Mouse (Mus musculus): ENCODE results near the gene Rabl6.

Gene Rabl6

DNA sequence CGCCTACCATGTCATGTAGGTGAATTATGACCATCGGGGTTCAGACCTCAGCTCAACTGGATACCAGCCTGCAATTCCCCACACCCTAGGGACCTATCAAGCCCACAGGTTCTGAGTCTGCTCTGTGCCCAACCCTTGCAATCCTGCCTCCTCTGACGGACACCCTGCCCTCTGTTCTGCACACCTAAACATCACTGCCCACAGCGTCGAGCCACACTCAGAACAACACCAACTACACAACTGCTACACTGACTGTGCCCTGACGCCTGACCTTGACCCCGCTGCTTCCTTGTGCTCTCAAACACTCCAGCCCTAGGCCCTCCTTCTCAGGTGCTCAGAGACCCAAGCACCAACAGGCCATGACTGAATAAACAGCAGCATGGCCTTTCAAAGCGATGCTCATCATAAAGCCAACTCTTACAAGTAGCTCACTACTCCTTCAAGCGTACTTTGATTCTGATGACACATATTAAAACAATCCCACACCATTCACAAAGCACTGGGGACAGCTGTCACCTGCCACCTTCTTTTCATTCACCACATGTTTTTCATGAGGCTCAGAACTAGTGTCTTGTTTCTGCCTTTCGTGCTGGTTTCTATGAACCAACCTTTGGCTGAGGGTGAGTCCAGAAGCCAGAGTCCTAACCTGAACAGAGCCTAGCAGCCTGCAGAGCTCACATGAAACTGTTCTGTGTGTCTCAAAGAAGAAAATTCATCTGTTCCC lies 66.5 kb downstream of the Rabl6 start:
- DNase-seq = no peak

DNA sequence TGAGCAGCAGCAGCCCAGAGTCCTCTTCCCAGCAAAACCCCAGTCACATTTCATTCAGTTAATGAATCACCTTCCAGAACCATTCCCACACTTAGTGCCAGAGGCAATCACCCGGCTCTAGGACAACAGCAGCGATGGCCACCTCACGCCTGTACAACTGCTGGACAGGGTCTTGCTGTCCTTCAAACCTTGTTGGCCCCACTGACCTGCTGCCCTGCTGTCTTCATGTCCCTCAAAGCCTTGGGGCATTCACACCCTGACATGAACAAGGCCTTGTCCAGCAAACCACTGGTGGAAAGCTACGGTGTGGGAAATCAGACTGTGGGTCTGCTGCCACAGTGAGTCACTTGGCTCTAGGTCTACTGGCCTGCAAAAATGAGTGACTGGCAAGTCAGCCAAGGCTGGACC lies 67.8 kb downstream of the Rabl6 start:
- no peak for DNase-seq

DNA sequence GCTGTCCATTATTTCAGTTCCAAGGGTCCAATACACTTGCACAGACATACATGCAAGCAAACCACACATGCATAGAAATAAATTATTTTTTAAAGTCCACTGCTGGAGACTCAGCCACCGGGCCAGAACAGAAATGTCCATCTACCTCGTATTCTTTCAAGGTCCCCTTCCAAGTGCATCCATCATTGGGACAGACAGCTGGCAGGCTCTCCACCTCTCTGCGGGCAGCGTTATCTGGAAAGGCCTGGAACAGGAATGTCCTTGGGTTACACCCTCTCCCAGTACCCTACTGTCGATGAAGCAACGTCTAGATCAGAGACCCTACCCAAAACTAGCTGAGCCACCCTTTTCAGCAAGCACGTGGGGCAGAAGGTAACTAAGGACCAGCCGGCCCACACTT lies 71.8 kb downstream of the Rabl6 start:
- DNase-seq = no peak

DNA sequence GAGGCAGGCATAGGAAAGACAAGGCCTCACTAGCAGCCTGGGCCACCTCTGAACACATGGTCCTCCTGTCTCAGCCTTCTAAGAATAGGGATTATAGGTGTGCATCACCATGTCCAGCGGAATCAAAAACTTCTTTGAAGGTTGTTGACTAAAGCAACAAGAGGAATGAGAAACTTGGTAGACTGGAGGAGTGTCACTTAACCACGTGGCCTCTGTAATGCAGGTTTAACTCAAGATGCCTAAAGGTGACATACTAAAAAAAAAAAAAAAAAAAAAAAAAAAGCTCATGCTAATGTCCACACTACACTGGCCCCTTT lies 73.5 kb downstream of the Rabl6 start:
- no peak for DNase-seq

DNA sequence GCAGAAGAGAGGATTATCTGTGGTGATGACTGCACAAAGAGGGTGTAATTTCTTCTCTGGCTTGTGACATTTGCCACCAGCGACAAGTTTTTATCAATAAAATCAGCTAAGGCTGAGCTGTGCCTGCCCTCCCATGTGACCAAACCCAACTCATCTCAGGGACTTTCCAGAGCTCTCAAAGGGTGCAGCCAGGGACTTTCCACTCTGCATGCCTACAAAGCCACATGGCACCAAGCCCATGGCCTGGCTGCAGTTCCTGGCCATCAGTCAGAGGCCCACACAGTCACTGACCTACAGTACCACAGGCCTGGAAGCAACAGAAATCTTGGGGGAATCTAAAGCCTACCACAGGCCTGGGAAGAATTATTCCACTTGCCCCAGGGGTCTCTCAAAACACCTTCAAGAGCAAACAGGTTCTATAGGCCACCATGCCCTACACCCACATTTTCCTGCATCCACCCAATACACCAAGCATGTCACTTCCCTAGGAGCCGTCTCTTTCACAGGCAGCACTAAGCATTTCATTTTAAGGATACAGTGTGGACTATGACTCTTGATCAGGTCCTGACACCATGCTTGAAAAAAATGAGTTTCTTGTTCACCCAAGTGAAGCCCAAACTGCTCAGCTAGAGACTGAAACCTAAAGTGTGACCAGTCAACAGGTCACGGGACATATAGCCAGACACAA lies 74.0 kb downstream of the Rabl6 start:
- peak; percentile 38 for DNase-seq

DNA sequence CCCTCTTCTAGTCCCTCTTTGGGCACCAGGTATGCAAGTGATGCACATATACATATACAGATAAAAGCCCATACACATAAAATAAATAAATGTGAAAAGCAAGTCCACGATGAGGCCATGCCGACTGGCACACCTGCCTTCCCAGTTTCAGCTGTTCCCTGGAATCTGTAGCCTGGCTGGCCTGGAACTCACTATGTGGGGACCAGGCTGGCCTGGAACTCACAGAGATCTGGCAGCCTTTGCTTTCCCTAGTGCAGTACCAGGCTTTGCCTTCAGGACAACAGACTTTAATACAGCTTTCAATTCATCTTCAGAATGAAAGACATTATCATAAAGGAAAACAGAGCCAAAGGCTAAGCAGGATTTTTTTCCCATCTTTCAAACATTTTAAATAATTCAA lies 74.6 kb downstream of the Rabl6 start:
- DNase-seq = no peak

All from thymus, postnatal 25 days (tissue).